Mouse (Mus musculus) macrophage (primary cell): ENCODE data around the gene Tspo2. TPM values are rescaled to one million over a fixed set of nuclear protein-coding genes. Genes with fewer than 3 reads are reported as not detected.

Experiments
- H3K27ac ChIP-seq: fragments of 350-480 bp; formaldehyde crosslinking; 2 replicates; pipeline ENCODE4 v1.9.0; 2021
- H3K36me3 ChIP-seq: fragments of 350-480 bp; formaldehyde crosslinking; 2 replicates; pipeline ENCODE4 v1.9.0; 2021; ENCODE audit errors: inconsistent target
- H3K4me3 ChIP-seq: fragments of 350-480 bp; formaldehyde crosslinking; 2 replicates; pipeline ENCODE4 v1.9.0; 2021; ENCODE audit errors: inconsistent target
- H3K79me2 ChIP-seq: fragments of 350-480 bp; formaldehyde crosslinking; 2 replicates; pipeline ENCODE4 v1.9.0; 2021; ENCODE audit errors: inconsistent target
- WGBS: methylation state at CpG from one replicate; pipeline ENCODE4 v1.1.7; 2026; ENCODE audit warnings: inconsistent platforms; ENCODE audit not compliant: missing documents; 5-methylcytosine and 5-hydroxymethylcytosine counted together
- polyA plus RNA-seq: library from polyadenylated mRNA; stranded (reverse); fragments of 250-400 nt; gene quantifications from 3 replicates; pipeline ENCODE4 v1.2.4, GENCODE M21; 2018; ENCODE audit warnings: inconsistent platforms

Tspo2 gene
- polyA plus RNA-seq, 1 experiment from 2014 or later: not detected

DNA sequence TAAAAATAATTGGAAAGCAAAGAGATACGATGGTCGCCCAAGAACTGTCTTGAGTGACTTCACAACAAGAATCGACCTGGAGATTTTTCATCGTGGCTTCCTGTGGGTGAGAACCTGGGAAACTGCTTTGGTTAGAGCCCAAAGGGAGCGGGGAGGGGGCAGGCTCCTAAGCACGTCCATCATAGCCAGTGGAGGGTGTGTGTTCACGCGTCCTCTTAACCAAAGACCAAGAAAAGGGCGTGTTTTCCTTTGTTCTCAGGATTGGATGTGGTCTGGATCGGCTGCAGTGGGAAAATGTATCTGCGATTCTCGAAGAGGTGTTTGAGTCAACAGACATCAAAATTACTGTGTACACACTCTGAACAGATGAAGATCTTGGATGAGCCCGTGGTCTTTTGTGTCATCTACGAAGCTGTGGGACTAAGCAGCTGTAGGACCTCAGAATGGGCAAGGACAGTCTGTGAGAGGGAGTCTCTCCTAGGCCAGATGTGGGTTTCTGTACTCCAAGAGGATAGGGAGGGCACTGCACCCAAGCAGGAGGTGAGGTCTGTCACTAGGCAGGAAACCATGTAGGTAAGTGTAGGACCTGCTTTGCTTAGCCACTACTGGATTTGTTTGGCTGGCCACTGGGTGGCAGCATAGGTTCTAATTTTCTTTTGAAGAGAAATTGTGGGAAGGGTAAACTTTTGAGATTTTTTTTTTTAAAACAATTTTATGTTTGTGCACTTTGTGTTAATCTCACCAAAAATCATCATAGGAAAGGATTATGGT, 34.7 kb downstream of the Tspo2 start:
- Histone ChIP-seq H3K79me2 (peaks cover 6% of the 10 kb centered on the region; the same call in 1 of the 2 replicates), H3K36me3 (peaks cover 24% of the 10 kb centered on the region), H3K27ac (no peak overlapping the region), H3K4me3 (no peak overlapping the region)
- WGBS: 92% methylated on average over 12 of the region's 14 CpGs

DNA sequence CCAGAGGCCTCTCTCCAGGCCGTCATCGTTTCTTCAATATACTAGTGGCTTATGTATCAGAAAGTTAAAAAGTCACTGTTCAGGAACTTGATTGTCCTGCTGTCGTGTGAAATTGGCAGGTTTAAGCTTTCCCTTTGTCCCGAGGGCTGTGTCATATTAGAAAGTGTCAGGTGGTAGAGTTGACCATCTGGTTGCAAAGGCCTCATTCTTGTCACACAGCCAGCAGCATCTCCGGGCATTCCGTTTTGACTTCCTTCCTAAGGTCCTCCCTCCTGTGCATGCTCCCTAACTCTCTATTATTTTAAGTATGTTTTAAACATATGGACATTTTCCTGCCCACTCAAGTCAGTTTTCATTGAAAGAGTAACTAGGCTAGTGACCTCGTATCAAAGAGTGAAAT, 35.3 kb downstream of the Tspo2 start:
- Histone ChIP-seq H3K27ac (no peak overlapping the region), H3K4me3 (no peak overlapping the region), H3K36me3 (peaks cover 24% of the 10 kb centered on the region), H3K79me2 (peaks cover 12% of the 10 kb centered on the region; the same call in 1 of the 2 replicates)
- WGBS: 94% methylated on average over 7 of the region's 7 CpGs

DNA sequence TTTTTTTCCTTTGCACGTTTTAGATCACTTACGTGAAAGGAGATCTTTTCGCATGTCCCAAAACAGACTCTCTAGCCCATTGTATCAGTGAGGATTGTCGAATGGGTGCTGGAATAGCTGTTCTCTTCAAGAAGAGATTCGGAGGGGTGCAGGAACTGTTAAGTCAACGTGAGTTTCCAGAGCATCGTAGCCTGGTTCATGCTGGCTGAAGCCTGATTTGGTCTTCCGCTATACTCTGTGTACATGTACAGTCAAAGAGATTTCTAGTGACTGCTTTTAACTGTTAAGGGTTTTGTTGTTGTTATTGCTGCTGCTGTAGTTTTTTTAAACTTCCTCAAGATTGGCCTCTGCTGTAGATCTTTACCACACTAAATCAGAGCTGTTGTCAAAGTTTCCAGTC, 40.1 kb downstream of the Tspo2 start:
- Histone ChIP-seq H3K79me2 (peaks cover 37% of the 10 kb centered on the region), H3K4me3 (peak overlapping the region; percentile 90), H3K36me3 (peaks cover 24% of the 10 kb centered on the region), H3K27ac (peak overlapping the region; percentile 89)
- 57% methylated on average over 8 of the region's 8 CpGs for WGBS

DNA sequence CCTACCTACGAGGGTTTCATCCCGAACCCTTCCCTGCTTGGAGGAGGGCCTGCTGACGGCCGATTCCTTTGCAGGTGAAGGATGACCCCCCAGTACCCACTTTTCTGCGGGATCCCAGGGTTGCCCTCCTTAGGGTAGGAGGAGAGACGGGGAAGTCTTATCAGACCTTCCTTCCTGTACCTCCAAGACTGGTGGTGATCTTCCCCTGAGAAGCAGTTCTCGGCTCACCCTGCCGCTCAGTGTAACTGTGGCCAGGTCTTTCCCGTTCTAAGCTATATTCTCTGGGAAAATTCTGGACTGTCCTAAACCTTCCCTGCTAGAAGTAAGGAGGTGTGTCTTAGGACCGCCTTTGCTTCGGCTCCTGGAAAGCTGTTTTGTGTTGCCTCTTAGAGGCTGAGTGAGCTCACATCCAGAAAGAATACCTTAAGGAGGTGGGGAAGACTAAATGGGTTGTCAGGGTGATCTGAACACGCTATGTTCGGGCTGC, 41.0 kb downstream of the Tspo2 start:
- WGBS: under 1% methylated on average over 13 of the region's 13 CpGs

DNA sequence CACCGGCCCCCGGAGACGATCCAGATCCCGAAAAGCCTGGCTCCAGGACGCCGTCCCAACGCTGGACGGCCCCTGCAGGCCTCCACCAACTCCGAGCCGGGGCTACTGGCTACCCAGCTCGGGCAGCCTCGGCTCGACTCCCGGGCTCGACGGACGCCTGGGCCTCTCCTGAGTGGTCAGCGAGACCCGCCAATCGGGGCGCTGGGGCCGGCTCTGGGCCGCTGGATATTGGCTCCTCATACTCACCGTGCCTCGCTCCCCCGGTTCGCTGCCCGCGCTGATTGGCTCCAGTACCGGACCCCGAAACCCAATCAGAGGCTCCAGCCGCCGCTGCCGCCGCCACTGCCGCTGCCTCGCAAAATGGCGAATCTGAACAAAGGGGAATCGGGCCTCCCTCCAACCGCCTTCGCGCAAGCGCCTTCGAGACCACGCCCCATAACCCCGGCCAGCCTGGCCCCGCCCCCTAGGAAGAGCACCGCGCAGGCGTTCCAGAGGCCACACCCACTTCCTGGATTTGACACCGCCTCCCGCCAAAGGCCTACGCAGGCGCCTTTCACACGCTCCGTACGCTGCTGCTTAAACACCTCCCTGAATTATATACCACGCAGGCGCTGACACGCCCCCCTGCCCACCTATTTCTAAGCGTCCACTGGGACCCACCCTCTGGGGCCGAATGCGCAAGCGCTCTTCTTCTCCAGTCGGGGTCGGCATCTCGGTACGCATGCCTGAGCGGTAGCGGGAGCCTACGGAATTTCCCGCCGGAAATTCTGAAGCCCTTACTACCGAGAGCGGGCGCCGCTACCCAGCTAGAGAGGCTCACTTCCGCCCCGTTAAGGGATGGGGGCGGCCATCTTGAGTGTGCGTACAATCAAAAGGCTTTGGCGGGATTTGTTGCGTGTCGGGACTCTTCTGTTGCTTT, 41.7 kb downstream of the Tspo2 start, which contains the start of the genes Nfya and Oard1:
Gene Nfya (minus strand): TSS at position 527 of the 919 bp plus-strand sequence.
Gene Oard1 (plus strand): TSS at position 635 of the 919 bp plus-strand sequence.
- H3K4me3 ChIP-seq: peak within 1 kb of the TSS; percentile 90
- WGBS: under 1% methylated on average over 75 of the region's 84 CpGs
- H3K27ac ChIP-seq: peak within 1 kb of the TSS; percentile 89
- H3K79me2 ChIP-seq: peaks cover 53% of the 10 kb centered on the region
- peaks cover 12% of the 10 kb centered on the region; the same call in 1 of the 2 replicates for H3K36me3 ChIP-seq

More for the DNA sequence above, 41.0 kb downstream of the Tspo2 start:
- H3K4me3 ChIP-seq: peak overlapping the region; percentile 90
- H3K79me2 ChIP-seq: peaks cover 46% of the 10 kb centered on the region
- H3K36me3 ChIP-seq: peaks cover 19% of the 10 kb centered on the region
- H3K27ac ChIP-seq: peak overlapping the region; percentile 89

DNA sequence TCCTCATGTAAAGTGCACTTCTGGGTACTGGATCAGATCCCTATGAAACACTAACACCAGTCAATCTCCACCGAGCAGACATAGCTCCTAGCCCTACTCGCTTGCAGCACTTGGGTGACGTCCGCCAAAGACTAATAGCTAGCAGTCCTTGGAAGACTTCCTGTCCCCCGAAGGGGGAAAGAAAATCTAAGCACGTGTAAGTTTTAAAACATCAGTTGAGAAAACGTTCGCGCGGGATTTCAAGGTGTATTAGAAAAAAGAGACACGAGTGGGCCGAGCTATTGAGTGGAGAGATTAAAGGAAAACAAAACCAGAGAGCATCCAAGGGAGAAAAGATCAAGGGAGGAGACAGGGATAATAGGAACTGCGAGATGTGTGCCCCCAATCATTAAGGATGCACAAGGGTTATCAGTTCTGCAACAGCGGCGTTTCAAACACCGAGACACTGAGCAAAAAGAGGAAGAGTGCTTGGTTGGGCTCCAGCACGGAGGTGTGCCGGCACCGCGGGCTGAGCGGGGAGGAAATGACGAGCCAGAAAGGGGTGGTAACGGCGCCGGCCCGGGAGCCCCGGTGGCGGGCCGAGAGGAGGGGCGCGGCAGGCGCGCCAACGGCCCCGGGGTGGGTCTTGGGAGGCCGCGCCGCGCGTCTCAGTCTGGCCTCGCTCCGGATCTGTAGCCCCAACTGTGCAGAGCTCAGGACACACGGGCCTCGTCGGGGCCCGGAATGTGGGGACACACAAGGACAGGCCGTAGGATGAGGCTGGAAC, 42.6 kb downstream of the Tspo2 start:
- Histone ChIP-seq H3K36me3 (0 out of 2 replicates have a peak, but pooled peaks cover 5% of the 10 kb centered on the region), H3K27ac (peak overlapping the region; percentile 74), H3K79me2 (peaks cover 62% of the 10 kb centered on the region), H3K4me3 (peak overlapping the region; percentile 54)
- WGBS: under 1% methylated on average over 44 of the region's 47 CpGs

DNA sequence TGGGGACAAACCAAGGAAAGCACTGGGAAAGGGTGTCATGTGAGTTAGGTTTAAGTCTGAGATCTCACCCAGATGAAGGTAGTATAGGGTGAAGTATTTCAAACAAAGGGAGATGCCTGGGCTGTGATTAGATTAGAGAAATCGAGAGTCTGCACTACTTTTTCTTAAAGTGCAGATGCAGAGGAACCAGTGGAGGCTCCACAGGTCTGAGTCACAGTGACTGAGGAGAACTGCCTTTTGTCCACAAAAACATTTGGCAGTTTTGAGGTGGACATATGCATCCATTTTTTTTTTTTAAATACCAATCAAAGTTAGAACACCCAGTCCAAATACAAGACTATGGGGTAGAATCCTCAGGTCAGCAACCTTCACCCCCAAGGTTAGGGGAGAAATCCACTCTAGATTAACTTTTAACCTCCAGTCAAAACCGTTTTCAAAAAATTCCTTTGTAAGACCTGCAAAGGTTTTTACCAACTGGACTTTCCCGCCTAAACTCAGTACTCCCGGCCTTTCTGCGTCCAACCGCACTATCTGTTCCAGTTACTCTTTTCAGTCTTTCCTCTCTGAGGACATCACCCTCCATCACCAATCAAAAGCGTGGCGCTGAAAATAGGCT, 43.3 kb downstream of the Tspo2 start:
- Histone ChIP-seq H3K79me2 (peaks cover 67% of the 10 kb centered on the region), H3K4me3 (peak overlapping the region; percentile 54)
- 3% methylated on average over 8 of the region's 8 CpGs for WGBS

DNA sequence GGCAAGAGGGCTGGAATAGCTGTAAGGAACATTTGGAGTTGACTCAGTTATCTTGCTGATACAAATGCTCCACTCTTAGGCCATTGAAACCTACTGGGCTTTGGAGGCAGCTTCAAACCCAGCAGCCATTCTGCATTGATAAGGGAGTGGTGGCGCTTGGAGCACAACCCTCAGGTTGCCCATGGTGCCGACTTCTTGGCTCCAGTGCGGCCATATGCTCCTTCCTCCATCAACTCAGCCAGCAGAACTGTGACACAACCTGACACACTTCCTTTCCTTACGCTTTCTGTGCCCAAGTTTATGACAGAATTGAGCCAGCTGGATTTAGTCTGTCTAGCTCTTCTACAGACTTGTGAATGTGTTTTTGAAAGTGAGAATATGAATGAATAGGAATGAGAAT, 44.2 kb downstream of the Tspo2 start:
- H3K79me2 ChIP-seq: peaks cover 76% of the 10 kb centered on the region
- H3K4me3 ChIP-seq: no peak overlapping the region
- 37% methylated on average over 4 of the region's 4 CpGs for WGBS
- peak overlapping the region; percentile 67; the same call in 1 of the 2 replicates for H3K27ac ChIP-seq
- H3K36me3 ChIP-seq: no peaks in the 10 kb centered on the region

More for the DNA sequence above, 43.3 kb downstream of the Tspo2 start:
- peak overlapping the region; percentile 67 for H3K27ac ChIP-seq
- H3K36me3 ChIP-seq: no peaks in the 10 kb centered on the region

DNA sequence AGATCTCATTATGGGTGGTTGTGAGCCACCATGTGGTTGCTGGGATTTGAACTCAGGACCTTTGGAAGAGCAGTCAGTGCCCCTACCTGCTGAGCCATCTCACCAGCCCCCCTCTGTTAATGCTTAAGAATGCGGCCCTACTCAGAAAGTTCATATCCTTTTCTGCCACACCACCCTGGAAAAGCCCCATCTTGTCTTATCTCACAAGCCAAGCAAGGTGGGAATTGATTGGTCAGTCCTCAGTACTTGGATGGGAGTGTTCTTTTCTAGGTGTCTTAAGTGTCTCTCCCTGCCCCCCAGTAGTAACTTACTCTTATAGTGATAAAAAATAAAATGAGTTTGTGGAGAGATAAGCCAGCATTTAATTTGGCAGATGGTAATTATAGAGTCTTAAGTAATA, 46.6 kb downstream of the Tspo2 start:
- no peak overlapping the region for H3K27ac ChIP-seq
- H3K36me3 ChIP-seq: peaks cover 9% of the 10 kb centered on the region
- peaks cover 89% of the 10 kb centered on the region for H3K79me2 ChIP-seq
- WGBS: 94% methylated on average over 1 of the region's 1 CpGs
- no peak overlapping the region for H3K4me3 ChIP-seq

DNA sequence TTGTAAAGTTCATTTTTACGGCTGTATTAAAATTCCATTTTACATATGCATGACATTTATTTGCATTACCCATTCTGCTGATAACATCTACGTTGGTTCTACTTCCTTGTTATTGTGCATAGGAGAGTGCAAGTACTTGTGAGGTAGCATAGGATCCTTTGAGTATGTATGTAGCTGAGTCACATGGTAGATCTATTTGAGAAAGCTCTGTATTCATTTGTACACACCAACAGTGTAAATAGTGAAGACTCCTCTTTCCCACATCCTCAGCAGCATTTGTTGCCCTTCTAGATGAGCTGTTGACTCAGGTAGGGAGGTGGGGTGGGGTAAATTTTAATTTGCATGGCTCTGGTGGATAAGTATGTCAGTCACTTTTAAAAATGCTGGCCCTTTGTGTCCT, 47.5 kb downstream of the Tspo2 start:
- 60% methylated on average over 2 of the region's 2 CpGs for WGBS
- H3K79me2 ChIP-seq: peaks cover 97% of the 10 kb centered on the region
- no peak overlapping the region for H3K27ac ChIP-seq
- H3K4me3 ChIP-seq: no peak overlapping the region
- H3K36me3 ChIP-seq: peaks cover 18% of the 10 kb centered on the region

DNA sequence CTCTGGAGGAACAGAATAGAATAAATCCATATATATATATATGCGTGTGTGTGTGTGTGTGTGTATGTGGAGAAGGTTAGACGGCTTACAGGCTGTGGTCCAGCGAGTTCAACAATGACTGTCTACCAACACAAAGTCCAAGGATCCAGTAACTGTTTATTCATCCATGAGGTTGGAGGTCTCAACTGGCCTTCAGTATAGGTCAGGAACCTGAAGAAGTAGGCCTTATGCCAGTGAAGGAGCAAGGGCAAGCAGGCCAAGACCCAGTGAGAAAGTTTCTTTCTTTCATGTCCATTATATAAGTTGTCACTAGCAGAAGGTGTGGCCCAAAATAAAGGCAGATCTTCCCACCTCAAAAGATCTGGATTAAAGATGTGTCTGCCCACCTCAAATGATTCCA, 48.6 kb downstream of the Tspo2 start:
- Histone ChIP-seq H3K36me3 (peaks cover 29% of the 10 kb centered on the region), H3K27ac (no peak overlapping the region), H3K4me3 (no peak overlapping the region), H3K79me2 (peaks cover 98% of the 10 kb centered on the region)
- 83% methylated on average over 3 of the region's 3 CpGs for WGBS

DNA sequence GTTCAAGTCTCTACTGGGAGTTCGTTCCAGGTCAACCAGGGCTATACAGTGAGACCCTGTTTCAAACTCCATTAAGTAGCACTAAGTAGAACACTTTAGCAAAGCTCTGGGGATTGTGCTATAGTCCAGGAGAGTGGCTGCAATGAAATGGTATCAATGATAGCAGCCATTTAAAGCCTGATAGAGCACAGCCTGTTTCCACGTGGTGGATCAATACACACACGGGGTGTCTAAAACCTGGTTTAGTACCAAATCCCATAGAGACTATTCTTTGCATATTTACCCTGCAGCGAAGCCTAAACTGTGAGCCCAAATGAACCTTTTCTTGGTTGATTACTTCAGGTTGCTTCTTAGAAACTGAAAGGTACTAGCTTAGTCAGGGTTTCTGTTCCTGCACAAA, 49.6 kb downstream of the Tspo2 start:
- peaks cover 33% of the 10 kb centered on the region for H3K36me3 ChIP-seq
- no peak overlapping the region for H3K4me3 ChIP-seq
- peaks cover 98% of the 10 kb centered on the region for H3K79me2 ChIP-seq
- WGBS: 92% methylated on average over 4 of the region's 4 CpGs
- no peak overlapping the region for H3K27ac ChIP-seq
